Mouse (Mus musculus): ENCODE results near the gene Vmn1r128. TPM values are rescaled to one million over a fixed set of nuclear protein-coding genes. Genes with fewer than 3 reads are reported as not detected.
"Not testable (repeated sequence)": the region's sequence is repeated elsewhere in the genome, so short reads cannot be mapped to it uniquely, and the experiment has no call there.

Gene Vmn1r128
- polyA plus RNA-seq (2012) = not detected in 2 replicates

GRCm38 (mm10) chr7:21349073-21349472 lies at the start of gene Vmn1r128:
Gene Vmn1r128, plus strand, starts transcription at chr7:21349373.
- not testable (repeated sequence) for TF ChIP-seq GATA1 (IDR thresholded peaks at IDR 0.05; ENCODE audit: low read length)

GRCm38 (mm10) chr7:21301367-21301766 lies 47.8 kb upstream of the Vmn1r128 start, which contains the start of gene Vmn1r126:
Gene Vmn1r126, minus strand, starts transcription at chr7:21301467.
- TF ChIP-seq GATA1 (IDR thresholded peaks at IDR 0.05; ENCODE audit: low read length) = not testable (repeated sequence)

GRCm38 (mm10) chr7:21319761-21320160 lies 29.4 kb upstream of the Vmn1r128 start, which contains the start of gene Vmn1r127:
Gene Vmn1r127, minus strand, starts transcription at chr7:21319861.
- TF ChIP-seq GATA1 (IDR thresholded peaks at IDR 0.05; ENCODE audit: low read length) = not testable (repeated sequence)

- not testable (repeated sequence) for TF ChIP-seq GATA1 (IDR thresholded peaks at IDR 0.05; ENCODE audit: low read length)
These were observed 12.0 kb downstream of the Vmn1r128 start, which contains the start of gene Vmn1r129 for GRCm38 (mm10) chr7:21361191-21361590. Gene Vmn1r129, minus strand, starts transcription at chr7:21361291.

Other genes starting within 250 kb of the Vmn1r128 start
- not detected in 2 replicates for gene Vmn1r122, start 215.2 kb upstream of the Vmn1r128 start, polyA plus RNA-seq (2012)
- gene Vmn1r123, start 187.2 kb upstream of the Vmn1r128 start, polyA plus RNA-seq (2012) = not detected in 2 replicates
- gene Gm5157, start 158.9 kb upstream of the Vmn1r128 start, polyA plus RNA-seq (2012) = not detected in 2 replicates
- not detected in 2 replicates for gene Vmn1r124, start 88.8 kb upstream of the Vmn1r128 start, polyA plus RNA-seq (2012)
- gene Vmn1r125, start 77.2 kb upstream of the Vmn1r128 start, polyA plus RNA-seq (2012) = not detected in 2 replicates
- gene Vmn1r126, start 47.9 kb upstream of the Vmn1r128 start, polyA plus RNA-seq (2012) = not detected in 2 replicates
- not detected in 2 replicates for gene Vmn1r127, start 29.5 kb upstream of the Vmn1r128 start, polyA plus RNA-seq (2012)
- gene Vmn1r129, start 11.9 kb downstream of the Vmn1r128 start, polyA plus RNA-seq (2012) = not detected in 2 replicates
- not detected in 2 replicates for gene Gm6882, start 83.4 kb downstream of the Vmn1r128 start, polyA plus RNA-seq (2012)
- gene Vmn1r130, start 162.4 kb downstream of the Vmn1r128 start, polyA plus RNA-seq (2012) = not detected in 2 replicates
- gene Vmn1r131, start 196.7 kb downstream of the Vmn1r128 start, polyA plus RNA-seq (2012) = not detected in 2 replicates